Mouse (Mus musculus): ENCODE measurements around the gene Otop3. TPM values are rescaled to one million over a fixed set of nuclear protein-coding genes. Genes with fewer than 3 reads are reported as not detected.
"Not testable (repeated sequence)": the region's sequence is repeated elsewhere in the genome, so short reads cannot be mapped to it uniquely, and the experiment has no call there.

The Otop3 gene
- polyA plus RNA-seq, 1 experiment from 2014 or later = not detected

DNA sequence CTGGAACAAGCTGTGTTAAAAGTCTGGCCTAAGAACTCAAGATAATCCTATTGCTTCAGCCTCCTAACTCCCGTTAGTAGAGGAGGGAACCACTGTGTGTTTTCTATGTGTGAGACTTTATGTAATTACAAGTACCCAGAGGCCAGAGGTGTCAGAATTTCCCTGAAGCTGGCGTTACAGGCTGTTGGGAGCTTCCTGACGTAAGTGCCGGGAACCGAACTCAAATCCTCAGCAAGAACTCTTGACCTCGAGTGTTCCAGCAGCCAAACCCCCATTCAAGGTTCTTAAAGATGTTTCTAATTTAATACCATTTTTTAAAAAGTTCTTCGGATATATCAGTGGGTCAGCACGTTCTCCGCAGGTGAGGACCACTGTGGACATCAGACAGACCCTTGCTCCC lies 46.7 kb downstream of the Otop3 start:
- H3K4me1 ChIP-seq (replicated peaks; ENCODE audit: control insufficient read depth, insufficient read depth, low read length) = peaks cover 32% of the 10 kb centered on the region
- H3K4me3 ChIP-seq (ENCODE audit: low read length) = peak overlapping the region; percentile 81
- 9% methylated on average over 9 of the region's 9 CpGs for WGBS
- H3K9ac ChIP-seq (ENCODE audit: low read length) = peak overlapping the region; percentile 44; the same call in 1 of the 2 replicates
- no peaks in the 10 kb centered on the region for H3K36me3 ChIP-seq (ENCODE audit: control insufficient read depth, insufficient read depth, low read length)
- no peaks in the 10 kb centered on the region for H3K27me3 ChIP-seq (ENCODE audit: control insufficient read depth, insufficient read depth, low read depth, low read length)
- ATAC-seq (ENCODE audit: low read depth) = no peak
- H3K9me3 ChIP-seq (ENCODE audit: control insufficient read depth, low read length) = peaks cover 3% of the 10 kb centered on the region; the same call in 1 of the 2 replicates
- H3K4me2 ChIP-seq (ENCODE audit: low read depth, low read length) = peak overlapping the region; percentile 67
- H3K27ac ChIP-seq (ENCODE audit: low read length) = peak overlapping the region; percentile 78

DNA sequence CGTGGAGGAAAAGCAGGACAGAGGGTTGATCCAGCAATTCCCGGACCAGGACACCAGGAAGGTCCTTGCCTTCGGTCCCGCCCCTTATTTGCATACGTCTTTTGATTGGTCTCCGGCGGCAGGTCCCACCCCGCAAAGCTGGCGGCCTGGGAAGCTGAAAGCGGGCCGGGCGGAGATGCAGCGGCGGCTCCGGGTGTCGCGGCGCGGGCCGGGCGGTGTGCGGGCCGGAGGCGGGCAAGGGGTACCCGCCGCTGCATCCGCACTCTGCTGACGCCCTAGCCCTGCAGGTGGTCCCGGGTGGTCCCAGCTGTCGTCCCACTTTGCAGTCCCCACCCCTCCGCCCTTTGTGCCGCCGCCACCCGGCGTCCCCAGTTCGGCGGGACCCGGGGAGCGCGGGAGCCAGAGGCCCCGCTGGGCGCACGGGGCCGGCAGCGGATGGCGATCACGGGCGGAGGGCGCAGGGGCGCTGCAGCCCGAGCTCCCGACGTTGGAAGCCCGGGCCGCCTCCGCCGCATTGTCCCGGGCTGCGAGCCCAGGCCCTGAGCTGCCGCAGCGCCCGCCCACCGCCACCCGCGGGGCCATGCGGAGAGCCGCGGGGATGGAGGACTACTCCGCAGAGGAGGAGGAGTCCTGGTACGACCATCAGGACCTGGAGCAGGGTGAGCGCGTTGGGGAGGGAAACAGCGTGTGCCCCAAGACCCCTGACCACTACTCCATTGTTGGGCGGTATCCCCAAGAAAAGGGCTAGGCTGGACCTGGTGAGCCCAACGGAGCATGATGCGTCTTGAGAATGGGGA lies 47.4 kb downstream of the Otop3 start, which contains the start of gene Cdr2l:
Gene Cdr2l, plus strand, starts transcription at position 174 of the 797 bp plus-strand sequence.
- Histone ChIP-seq H3K36me3 (ENCODE audit: control insufficient read depth, insufficient read depth, low read length) (no peaks in the 10 kb centered on the region), H3K27ac (ENCODE audit: low read length) (peak within 1 kb of the TSS; percentile 78), H3K4me2 (ENCODE audit: low read depth, low read length) (peak within 1 kb of the TSS; percentile 67), H3K4me3 (ENCODE audit: low read length) (peak within 1 kb of the TSS; percentile 81), H3K9ac (ENCODE audit: low read length) (peak within 1 kb of the TSS; percentile 94), H3K27me3 (ENCODE audit: control insufficient read depth, insufficient read depth, low read depth, low read length) (no peaks in the 10 kb centered on the region), H3K4me1 (replicated peaks; ENCODE audit: control insufficient read depth, insufficient read depth, low read length) (peaks cover 32% of the 10 kb centered on the region), H3K9me3 (ENCODE audit: control insufficient read depth, low read length) (peaks cover 3% of the 10 kb centered on the region; the same call in 1 of the 2 replicates)
- WGBS = under 1% methylated on average over 65 of the region's 76 CpGs
- peak; percentile 95 for ATAC-seq (ENCODE audit: low read depth)

DNA sequence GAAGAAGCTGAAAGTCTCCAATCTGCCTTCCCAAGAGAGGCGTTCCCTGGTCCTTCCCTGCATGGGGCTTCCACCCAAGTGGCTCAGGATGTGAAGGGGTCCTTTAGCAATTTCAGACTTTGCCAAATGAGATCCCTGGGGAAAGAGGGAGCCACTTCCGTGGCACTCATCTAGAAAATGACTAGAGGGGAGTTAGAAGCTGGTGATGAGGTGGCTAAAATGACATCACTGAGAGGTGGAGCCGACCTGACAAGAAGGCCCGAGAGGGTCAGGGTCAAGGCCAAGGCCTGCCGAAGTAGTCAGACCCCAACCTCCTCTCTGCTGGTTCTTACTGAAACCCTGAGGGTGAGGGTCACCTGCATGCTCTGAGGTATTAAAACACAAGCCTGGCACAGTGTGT lies 48.4 kb downstream of the Otop3 start:
- Histone ChIP-seq H3K4me3 (ENCODE audit: low read length) (peak overlapping the region; percentile 81), H3K27ac (ENCODE audit: low read length) (no peak overlapping the region), H3K4me2 (ENCODE audit: low read depth, low read length) (peak overlapping the region; percentile 67), H3K9me3 (ENCODE audit: control insufficient read depth, low read length) (peaks cover 2% of the 10 kb centered on the region; the same call in 1 of the 2 replicates), H3K4me1 (replicated peaks; ENCODE audit: control insufficient read depth, insufficient read depth, low read length) (peaks cover 32% of the 10 kb centered on the region), H3K27me3 (ENCODE audit: control insufficient read depth, insufficient read depth, low read depth, low read length) (no peaks in the 10 kb centered on the region), H3K36me3 (ENCODE audit: control insufficient read depth, insufficient read depth, low read length) (no peaks in the 10 kb centered on the region), H3K9ac (ENCODE audit: low read length) (peak overlapping the region; percentile 94)
- no peak for ATAC-seq (ENCODE audit: low read depth)
- WGBS = 18% methylated on average over 5 of the region's 5 CpGs

DNA sequence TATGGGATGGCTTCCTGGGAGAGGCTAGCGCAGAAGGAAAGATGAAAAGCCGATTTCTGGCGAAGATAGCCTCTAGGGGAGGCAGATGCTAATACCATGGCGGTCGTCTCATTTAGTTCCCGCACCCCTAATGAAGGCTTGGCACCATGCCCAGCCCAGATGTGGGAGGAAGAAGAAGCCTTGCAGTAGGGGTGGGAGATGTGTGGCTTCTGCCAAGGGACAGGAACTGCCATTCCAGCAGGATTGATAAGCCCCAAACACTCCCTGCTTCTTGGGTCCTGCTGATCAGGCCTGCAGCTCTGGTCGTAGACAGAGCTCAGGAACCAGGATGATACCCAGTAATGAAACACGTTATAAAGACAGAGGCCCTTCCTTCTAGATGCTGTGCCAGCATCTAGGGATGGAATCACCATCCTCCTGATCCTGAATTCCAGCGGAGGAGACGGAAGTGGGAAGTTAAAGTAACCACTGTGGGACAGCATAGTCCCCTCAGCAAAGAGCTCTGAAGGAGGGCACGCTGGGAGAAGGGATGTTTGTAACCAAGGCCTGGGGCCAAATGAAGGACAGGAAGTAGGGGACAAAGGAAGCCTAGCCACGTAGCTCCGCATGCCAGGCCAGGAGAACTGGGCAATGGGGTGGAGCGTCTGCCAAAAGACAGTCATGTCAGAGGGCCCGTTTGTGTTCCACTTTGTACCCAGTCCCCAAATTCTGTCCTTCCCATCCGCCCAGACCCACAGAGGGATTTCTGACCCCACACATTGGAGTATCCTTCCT lies 49.4 kb downstream of the Otop3 start:
- ATAC-seq (ENCODE audit: low read depth) = 0 out of 2 replicates have a peak, but pooled peaks have one; percentile 16
- no peaks in the 10 kb centered on the region for H3K36me3 ChIP-seq (ENCODE audit: control insufficient read depth, insufficient read depth, low read length)
- WGBS = 39% methylated on average over 16 of the region's 16 CpGs
- no peaks in the 10 kb centered on the region for H3K27me3 ChIP-seq (ENCODE audit: control insufficient read depth, insufficient read depth, low read depth, low read length)
- peak overlapping the region; percentile 69 for H3K27ac ChIP-seq (ENCODE audit: low read length)
- no peaks in the 10 kb centered on the region for H3K9me3 ChIP-seq (ENCODE audit: control insufficient read depth, low read length)
- peaks cover 32% of the 10 kb centered on the region for H3K4me1 ChIP-seq (replicated peaks; ENCODE audit: control insufficient read depth, insufficient read depth, low read length)
- peak overlapping the region; percentile 67 for H3K4me2 ChIP-seq (ENCODE audit: low read depth, low read length)
- peak overlapping the region; percentile 94 for H3K9ac ChIP-seq (ENCODE audit: low read length)
- peak overlapping the region; percentile 81; the same call in 1 of the 2 replicates for H3K4me3 ChIP-seq (ENCODE audit: low read length)

DNA sequence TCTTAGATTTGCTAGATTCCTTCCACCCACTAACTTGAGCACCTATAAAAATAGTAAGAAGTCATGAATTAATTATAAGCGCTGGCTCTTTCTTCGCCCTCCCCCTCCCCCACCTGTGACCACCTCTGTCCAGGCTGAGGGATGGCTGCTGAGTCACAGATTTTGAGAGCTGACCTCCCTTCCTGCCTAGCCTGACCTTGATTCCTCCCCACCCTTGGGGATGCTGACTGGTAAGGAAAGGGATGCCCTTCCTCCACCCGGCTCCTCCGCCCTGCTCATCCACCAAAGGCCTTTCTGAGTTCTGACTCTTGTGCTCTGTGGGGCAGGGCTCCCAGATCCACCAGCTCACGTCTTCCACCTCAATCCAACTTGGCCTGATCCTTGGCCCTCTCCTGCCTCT lies 50.1 kb downstream of the Otop3 start:
- Histone ChIP-seq H3K27ac (ENCODE audit: low read length) (peak overlapping the region; percentile 69), H3K36me3 (ENCODE audit: control insufficient read depth, insufficient read depth, low read length) (no peaks in the 10 kb centered on the region), H3K9me3 (ENCODE audit: control insufficient read depth, low read length) (no peaks in the 10 kb centered on the region), H3K27me3 (ENCODE audit: control insufficient read depth, insufficient read depth, low read depth, low read length) (no peaks in the 10 kb centered on the region), H3K4me1 (replicated peaks; ENCODE audit: control insufficient read depth, insufficient read depth, low read length) (peaks cover 32% of the 10 kb centered on the region), H3K4me2 (ENCODE audit: low read depth, low read length) (peak overlapping the region; percentile 67), H3K4me3 (ENCODE audit: low read length) (peak overlapping the region; percentile 2; the same call in 1 of the 2 replicates), H3K9ac (ENCODE audit: low read length) (peak overlapping the region; percentile 43)
- 71% methylated on average over 5 of the region's 5 CpGs for WGBS
- ATAC-seq (ENCODE audit: low read depth) = no peak

DNA sequence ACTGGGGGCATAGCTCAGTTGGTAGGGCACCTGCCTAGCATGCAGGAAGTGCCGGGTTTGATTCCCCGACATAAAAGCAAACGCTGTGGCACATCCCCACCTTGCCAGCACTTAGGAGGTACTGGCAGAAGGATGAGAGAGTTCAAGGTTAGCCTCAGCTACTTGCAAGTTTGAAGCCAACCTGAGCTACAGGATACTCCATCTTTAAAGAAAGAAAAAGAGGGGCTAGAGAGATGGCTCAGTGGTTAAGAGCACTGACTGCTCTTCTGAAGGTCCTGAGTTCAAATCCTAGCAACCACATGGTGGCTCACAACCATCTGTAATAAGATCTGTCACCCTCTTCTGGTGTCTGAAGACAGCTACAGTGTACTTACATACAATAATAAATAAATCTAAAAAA lies 52.3 kb downstream of the Otop3 start:
- 88% methylated on average over 3 of the region's 3 CpGs for WGBS
- H3K36me3 ChIP-seq (ENCODE audit: control insufficient read depth, insufficient read depth, low read length) = peaks cover 13% of the 10 kb centered on the region
- not testable (repeated sequence) for ATAC-seq (ENCODE audit: low read depth); H3K9me3 ChIP-seq (ENCODE audit: control insufficient read depth, low read length); H3K27ac ChIP-seq (ENCODE audit: low read length); H3K4me3 ChIP-seq (ENCODE audit: low read length); H3K27me3 ChIP-seq (ENCODE audit: control insufficient read depth, insufficient read depth, low read depth, low read length); H3K4me2 ChIP-seq (ENCODE audit: low read depth, low read length); H3K9ac ChIP-seq (ENCODE audit: low read length)
- peaks cover 25% of the 10 kb centered on the region for H3K4me1 ChIP-seq (replicated peaks; ENCODE audit: control insufficient read depth, insufficient read depth, low read length)

DNA sequence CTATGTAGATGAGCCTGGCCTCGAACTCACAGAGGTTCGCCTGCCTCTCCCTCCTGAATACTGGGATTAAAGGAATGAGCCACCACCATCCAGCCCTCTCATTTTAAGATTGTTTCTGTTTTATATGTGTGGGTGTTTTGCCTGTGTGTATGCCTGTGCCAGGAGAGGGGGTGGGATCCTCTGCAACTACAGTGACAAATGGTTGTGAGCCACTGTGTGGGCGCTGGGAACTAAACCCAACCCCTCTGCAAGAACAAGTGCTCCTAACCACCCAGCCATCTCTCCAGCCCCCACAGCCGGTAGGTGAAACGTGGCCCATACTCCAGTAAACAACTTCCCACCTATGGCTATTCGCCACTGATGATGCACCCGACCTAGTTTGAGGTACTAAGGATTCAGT lies 56.8 kb downstream of the Otop3 start:
- Histone ChIP-seq H3K4me1 (replicated peaks; ENCODE audit: control insufficient read depth, insufficient read depth, low read length) (no peaks in the 10 kb centered on the region), H3K27ac (ENCODE audit: low read length) (no peak overlapping the region), H3K4me2 (ENCODE audit: low read depth, low read length) (no peak overlapping the region), H3K36me3 (ENCODE audit: control insufficient read depth, insufficient read depth, low read length) (peaks cover 29% of the 10 kb centered on the region), H3K27me3 (ENCODE audit: control insufficient read depth, insufficient read depth, low read depth, low read length) (no peaks in the 10 kb centered on the region), H3K4me3 (ENCODE audit: low read length) (no peak overlapping the region), H3K9ac (ENCODE audit: low read length) (no peak overlapping the region), H3K9me3 (ENCODE audit: control insufficient read depth, low read length) (no peaks in the 10 kb centered on the region)
- no peak for ATAC-seq (ENCODE audit: low read depth)
- 85% methylated on average over 7 of the region's 7 CpGs for WGBS

DNA sequence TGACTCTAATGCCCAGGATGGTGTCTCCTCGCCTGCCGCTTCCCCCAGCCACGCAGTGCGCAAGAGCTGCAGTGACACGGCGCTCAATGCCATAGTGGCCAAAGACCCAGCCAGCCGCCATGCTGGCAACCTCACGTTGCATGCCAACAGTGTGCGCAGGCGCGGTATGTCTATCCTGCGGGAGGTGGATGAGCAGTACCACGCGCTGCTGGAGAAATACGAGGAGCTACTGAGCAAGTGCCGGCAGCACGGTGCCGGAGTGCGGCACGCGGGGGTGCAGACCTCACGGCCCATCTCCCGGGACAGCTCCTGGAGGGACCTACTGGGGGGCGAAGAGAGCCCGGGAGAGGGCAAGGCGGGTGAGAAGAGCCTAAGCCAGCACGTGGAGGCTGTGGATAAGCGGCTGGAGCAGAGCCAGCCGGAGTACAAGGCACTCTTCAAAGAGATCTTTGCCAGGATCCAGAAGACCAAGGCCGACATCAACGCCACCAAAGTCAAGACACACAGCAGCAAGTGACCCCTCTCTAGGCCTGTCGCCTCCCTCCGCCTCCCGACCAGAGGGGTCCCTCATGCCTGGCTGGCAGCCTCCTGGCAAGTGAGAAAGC lies 59.3 kb downstream of the Otop3 start:
- ATAC-seq (ENCODE audit: low read depth) = no peak
- Histone ChIP-seq H3K4me1 (replicated peaks; ENCODE audit: control insufficient read depth, insufficient read depth, low read length) (no peaks in the 10 kb centered on the region), H3K4me2 (ENCODE audit: low read depth, low read length) (peak overlapping the region; percentile 34; the same call in 1 of the 2 replicates), H3K9me3 (ENCODE audit: control insufficient read depth, low read length) (no peaks in the 10 kb centered on the region), H3K4me3 (ENCODE audit: low read length) (peak overlapping the region; percentile 13), H3K27ac (ENCODE audit: low read length) (no peak overlapping the region), H3K27me3 (ENCODE audit: control insufficient read depth, insufficient read depth, low read depth, low read length) (no peaks in the 10 kb centered on the region), H3K36me3 (ENCODE audit: control insufficient read depth, insufficient read depth, low read length) (peaks cover 29% of the 10 kb centered on the region), H3K9ac (ENCODE audit: low read length) (no peak overlapping the region)
- WGBS = 58% methylated on average over 34 of the region's 34 CpGs

Data from lung, embryonic 16.5 days (tissue).